Mouse (Mus musculus) testis, adult 2 months (tissue): ENCODE measurements around the gene Atp2b2. TPM values are rescaled to one million over a fixed set of nuclear protein-coding genes. Genes with fewer than 3 reads are reported as not detected.

Experiments
- H3K27ac ChIP-seq: fragments of 200-500 bp; 2 replicates; pipeline ENCODE4 v1.5.1; 2012; ENCODE audit warnings: low read depth, low read length; ENCODE audit not compliant: control insufficient read depth, insufficient read depth
- H3K27me3 ChIP-seq: fragments of 200-500 bp; 2 replicates; pipeline ENCODE4 v1.6.1; 2012; ENCODE audit warnings: mild to moderate bottlenecking, low read length, moderate library complexity; ENCODE audit not compliant: control insufficient read depth, insufficient read depth
- H3K36me3 ChIP-seq: fragments of 200-500 bp; 2 replicates; pipeline ENCODE4 v1.6.1; 2012; ENCODE audit warnings: mild to moderate bottlenecking, low read length; ENCODE audit not compliant: control insufficient read depth, insufficient read depth
- H3K4me1 ChIP-seq: fragments of 200-500 bp; 2 replicates; pipeline ENCODE4 v1.6.1; 2012; ENCODE audit warnings: low read length; ENCODE audit not compliant: control insufficient read depth, insufficient read depth
- H3K4me3 ChIP-seq: fragments of 200-500 bp; 2 replicates; pipeline ENCODE4 v1.5.1; 2012; ENCODE audit warnings: low read depth, mild to moderate bottlenecking, low read length, moderate library complexity, mixed read lengths; ENCODE audit not compliant: control insufficient read depth
- CTCF ChIP-seq: fragments of 200-500 bp; IDR thresholded peaks from 2 replicates; pipeline ENCODE4 v1.5.1; 2012; ENCODE audit warnings: low read depth, mild to moderate bottlenecking, inconsistent platforms, low read length, moderate library complexity; ENCODE audit not compliant: control insufficient read depth, insufficient read depth, insufficient replicate concordance
- POLR2A ChIP-seq: fragments of 200-500 bp; IDR thresholded peaks from 2 replicates; pipeline ENCODE4 v1.6.1; 2012; ENCODE audit warnings: low read depth, mild to moderate bottlenecking, inconsistent platforms, low read length, moderate library complexity; ENCODE audit not compliant: control insufficient read depth
- polyA plus RNA-seq: library from polyadenylated mRNA; depleted of rRNA; stranded (reverse); fragments of >200 nt; gene quantifications from 2 replicates; pipeline ENCODE4 v1.2.3, GENCODE M21; 2012

The Atp2b2 gene
- polyA plus RNA-seq, 1 experiment: 0.85 TPM

DNA sequence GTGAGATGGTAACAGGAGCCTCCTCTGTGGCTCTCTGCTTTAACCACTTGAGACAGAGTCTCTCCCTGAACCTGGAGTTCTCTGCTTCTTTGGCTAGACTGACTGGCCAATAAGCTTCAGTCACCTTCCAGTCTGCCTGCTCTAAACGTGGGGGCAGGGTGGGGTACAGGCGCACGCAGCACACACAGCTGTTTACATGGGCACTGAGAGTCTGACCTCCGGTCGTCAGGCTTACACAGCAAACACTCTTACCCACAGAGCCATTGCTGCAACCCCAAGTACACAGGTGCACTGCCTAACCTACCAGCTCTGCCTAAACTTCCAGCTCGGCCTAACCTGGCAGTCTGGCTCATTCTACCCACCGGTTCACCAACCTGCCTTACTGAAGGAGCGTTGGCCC, 251.4 kb downstream of the Atp2b2 start:
- H3K4me3 ChIP-seq: no peak overlapping the region
- H3K4me1 ChIP-seq: no peaks in the 10 kb centered on the region
- no peaks in the 10 kb centered on the region for H3K27me3 ChIP-seq
- H3K36me3 ChIP-seq: no peaks in the 10 kb centered on the region
- TF ChIP-seq CTCF: no peak
- TF ChIP-seq POLR2A: no peak
- no peak overlapping the region for H3K27ac ChIP-seq

DNA sequence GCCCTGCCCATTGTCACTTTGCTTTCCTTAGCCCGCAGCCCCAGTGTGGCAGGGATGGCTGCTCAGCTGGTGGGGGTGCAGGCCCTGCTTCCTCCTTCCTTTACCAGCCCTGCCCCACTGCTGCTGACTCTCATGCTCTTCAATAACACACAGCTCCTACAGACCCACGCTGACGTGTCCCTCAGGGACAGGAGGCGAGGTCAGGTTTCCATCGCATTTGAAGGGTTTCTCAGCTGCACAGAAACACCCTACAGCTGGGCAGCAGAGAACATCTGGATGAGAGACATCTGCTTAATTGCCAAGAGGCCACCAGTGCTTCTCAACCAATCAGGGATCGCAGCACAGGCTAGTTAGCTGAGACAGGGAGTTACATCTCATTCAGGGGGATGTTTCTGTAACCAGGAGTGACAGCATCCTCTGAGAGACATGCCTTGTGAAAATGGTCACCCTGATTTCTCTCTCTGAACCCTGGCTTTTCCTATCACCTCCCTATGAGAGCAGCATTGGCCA, 254.9 kb downstream of the Atp2b2 start:
- Histone ChIP-seq H3K4me3 (no peak overlapping the region), H3K27me3 (no peaks in the 10 kb centered on the region), H3K4me1 (no peaks in the 10 kb centered on the region), H3K36me3 (no peaks in the 10 kb centered on the region), H3K27ac (no peak overlapping the region)
- TF ChIP-seq POLR2A (no peak), CTCF (no peak)

DNA sequence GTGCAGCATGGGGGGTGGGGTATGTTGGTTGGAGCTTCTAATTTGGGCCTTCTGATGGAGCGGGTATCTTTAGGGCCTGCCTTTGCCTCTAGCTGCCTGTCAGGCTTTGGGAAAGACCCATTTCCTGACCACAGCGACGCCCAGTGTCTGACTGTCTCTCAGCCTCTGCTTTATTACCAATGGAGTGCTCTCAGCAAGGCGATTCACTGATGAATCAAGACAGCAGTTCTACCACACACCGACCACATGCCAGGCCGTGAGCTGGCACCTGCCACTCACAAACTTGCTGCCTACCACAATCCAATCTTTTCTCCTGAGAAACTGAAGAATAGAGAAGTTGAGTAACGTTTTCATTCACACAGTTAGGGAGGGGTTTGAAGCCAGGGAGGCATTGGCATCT, 256.8 kb downstream of the Atp2b2 start:
- H3K27ac ChIP-seq: no peak overlapping the region
- H3K27me3 ChIP-seq: no peaks in the 10 kb centered on the region
- no peak overlapping the region for H3K4me3 ChIP-seq
- no peaks in the 10 kb centered on the region for H3K36me3 ChIP-seq
- no peaks in the 10 kb centered on the region for H3K4me1 ChIP-seq
- no peak for TF ChIP-seq CTCF
- no peak for TF ChIP-seq POLR2A

DNA sequence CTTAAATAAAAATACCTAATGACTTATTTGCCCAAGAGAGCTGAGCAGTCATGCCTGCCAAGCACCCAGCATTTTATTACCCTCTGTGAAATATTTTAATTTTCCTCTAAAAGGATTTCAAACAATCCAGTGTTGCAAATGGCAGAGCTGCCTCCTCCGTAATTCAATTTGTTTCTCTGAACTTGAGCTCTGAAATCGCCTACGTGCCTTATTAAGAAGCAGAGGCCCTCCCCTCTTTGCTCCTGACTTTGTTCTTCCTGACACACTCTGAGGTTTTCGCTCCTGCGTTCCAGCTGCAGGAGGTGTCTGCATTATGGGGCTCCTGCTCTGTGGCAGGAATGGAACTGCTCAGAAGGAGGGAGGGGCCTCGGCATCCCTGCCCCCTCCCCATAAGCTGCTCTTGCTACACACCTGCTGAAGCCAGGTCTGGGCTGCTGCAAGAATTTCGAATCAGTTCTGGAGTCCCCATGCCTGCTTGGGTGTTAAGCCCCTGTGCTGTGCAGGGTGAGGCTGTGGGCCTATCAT, 264.1 kb downstream of the Atp2b2 start:
- TF ChIP-seq POLR2A (no peak), CTCF (no peak)
- Histone ChIP-seq H3K27me3 (no peaks in the 10 kb centered on the region), H3K4me3 (no peak overlapping the region), H3K27ac (no peak overlapping the region), H3K36me3 (no peaks in the 10 kb centered on the region), H3K4me1 (no peaks in the 10 kb centered on the region)

DNA sequence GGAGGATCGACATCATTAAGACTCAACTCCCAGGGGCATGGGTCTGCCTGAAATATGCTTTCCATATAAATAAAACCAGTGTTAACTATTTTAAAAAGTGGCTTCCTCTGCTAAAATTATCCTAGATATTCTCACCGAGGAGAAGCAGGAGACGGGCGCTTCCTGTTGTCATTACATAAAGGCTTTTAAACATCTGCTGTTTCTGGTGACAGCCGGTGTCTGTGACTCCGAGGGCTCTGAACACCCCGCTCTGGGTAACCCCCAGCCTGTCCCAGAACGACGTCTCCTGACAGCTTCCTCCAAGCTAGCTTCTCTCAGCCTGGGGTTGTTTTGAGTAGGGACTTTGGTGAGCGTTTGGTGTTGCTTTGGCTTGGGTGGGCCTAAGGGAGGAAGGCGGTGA, 273.6 kb downstream of the Atp2b2 start:
- H3K27me3 ChIP-seq: no peaks in the 10 kb centered on the region
- H3K4me3 ChIP-seq: no peak overlapping the region
- TF ChIP-seq CTCF: no peak
- TF ChIP-seq POLR2A: no peak
- no peaks in the 10 kb centered on the region for H3K4me1 ChIP-seq
- no peak overlapping the region for H3K27ac ChIP-seq
- no peaks in the 10 kb centered on the region for H3K36me3 ChIP-seq

DNA sequence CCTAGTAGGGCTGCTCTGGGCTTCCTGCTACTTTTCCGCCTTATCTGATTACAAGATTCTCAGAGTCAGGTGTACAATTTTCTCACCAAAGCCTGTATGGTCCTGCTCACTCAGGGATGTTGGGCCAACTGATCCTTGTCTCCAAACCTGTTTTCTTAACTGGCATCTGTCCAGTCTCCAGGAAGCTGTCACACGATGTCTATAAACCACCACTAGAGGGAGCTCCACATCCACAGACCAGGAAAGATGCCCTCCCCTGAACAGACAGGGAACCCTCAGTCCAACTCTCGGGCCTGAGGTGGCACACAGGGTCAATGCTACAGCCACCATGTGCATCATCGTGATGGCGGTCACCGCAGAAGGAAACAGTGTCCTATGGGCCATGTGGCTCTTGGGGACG, 280.8 kb downstream of the Atp2b2 start:
- no peaks in the 10 kb centered on the region for H3K36me3 ChIP-seq
- H3K27ac ChIP-seq: no peak overlapping the region
- TF ChIP-seq POLR2A (no peak), CTCF (peak; percentile 76; the same call in 1 of the 2 replicates)
- no peak overlapping the region for H3K4me3 ChIP-seq
- no peaks in the 10 kb centered on the region for H3K4me1 ChIP-seq
- H3K27me3 ChIP-seq: no peaks in the 10 kb centered on the region

DNA sequence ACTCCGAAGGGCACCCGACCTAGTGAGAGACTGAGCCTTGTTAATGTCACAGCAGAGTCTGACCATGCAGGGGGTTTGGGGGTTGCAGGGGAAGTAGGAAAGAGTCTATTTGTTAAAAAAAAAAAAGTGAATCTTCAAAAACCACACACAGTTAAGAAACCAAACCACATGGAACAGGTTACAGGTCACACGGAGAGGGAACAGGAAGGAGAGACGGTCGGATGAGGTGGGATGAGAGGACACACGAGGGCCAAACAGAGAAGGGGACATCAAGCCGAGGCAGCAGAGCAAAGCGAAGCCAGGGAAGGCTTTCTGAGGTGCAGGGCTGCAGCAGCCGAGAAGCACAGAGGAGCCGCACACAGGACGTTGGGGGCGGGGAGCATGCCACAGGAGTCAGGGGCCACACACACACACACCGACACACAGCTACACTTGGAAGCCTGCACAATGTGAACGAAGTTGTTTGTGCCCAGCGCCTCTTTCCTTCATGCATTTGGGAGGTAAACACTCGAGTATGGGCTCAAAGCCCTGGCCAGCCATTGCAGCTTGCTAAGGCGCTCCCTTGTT, 293.2 kb downstream of the Atp2b2 start:
- Histone ChIP-seq H3K4me3 (no peak overlapping the region; the same call in 1 of the 2 replicates), H3K27me3 (no peaks in the 10 kb centered on the region), H3K36me3 (no peaks in the 10 kb centered on the region), H3K27ac (no peak overlapping the region), H3K4me1 (peaks cover 10% of the 10 kb centered on the region)
- no peak for TF ChIP-seq CTCF
- TF ChIP-seq POLR2A: no peak
